Mouse (Mus musculus) cerebellum, adult 18-20 months (tissue): ENCODE measurements at regions not wholly inside any gene's neighbourhood (a gene's known extent, or its start where the extent isn't known, plus 50 kb on each side); places are given as distances from the start of the nearest gene placed in this dataset.

Experiments
- DNase-seq, 2 experiments: peaks; one replicate each; pipeline ENCODE4 v3.0.0; 2021

GRCm38 (mm10) chr12:118529428-118530361, 228.5 kb upstream of the Sp4 start:
- DNase-seq, result no peak

GRCm38 (mm10) chr12:118521770-118522169, 220.5 kb upstream of the Sp4 start:
- no peak for DNase-seq

GRCm38 (mm10) chr12:118521329-118521728, 220.1 kb upstream of the Sp4 start:
- no peak for DNase-seq

- DNase-seq, result no peak
Measured at GRCm38 (mm10) chr12:118519801-118520327, 218.6 kb upstream of the Sp4 start.

- no peak for DNase-seq
Measured at GRCm38 (mm10) chr12:118510989-118511388, 209.7 kb upstream of the Sp4 start.

GRCm38 (mm10) chr12:118508972-118509917, 208.0 kb upstream of the Sp4 start:
- no peak for DNase-seq

GRCm38 (mm10) chr12:118500392-118500791, 199.2 kb upstream of the Sp4 start:
- no peak for DNase-seq

- no peak for DNase-seq
Measured at GRCm38 (mm10) chr12:118488038-118488437, 186.8 kb upstream of the Sp4 start.

- DNase-seq, result no peak
Measured at GRCm38 (mm10) chr12:118486434-118486833, 185.2 kb upstream of the Sp4 start.

- DNase-seq, result no peak
Measured at GRCm38 (mm10) chr12:118481347-118481746, 180.1 kb upstream of the Sp4 start.

GRCm38 (mm10) chr12:118474732-118475131, 173.5 kb upstream of the Sp4 start:
- DNase-seq, result no peak

GRCm38 (mm10) chr12:118466837-118467236, 165.6 kb upstream of the Sp4 start:
- DNase-seq, result no peak

- DNase-seq, result peak; percentile 55 to 60
Measured at GRCm38 (mm10) chr12:118457493-118458408, 156.5 kb upstream of the Sp4 start.

GRCm38 (mm10) chr12:118455609-118456008, 154.4 kb upstream of the Sp4 start:
- no peak for DNase-seq

GRCm38 (mm10) chr12:118439626-118440025, 138.4 kb upstream of the Sp4 start:
- DNase-seq, result no peak

- DNase-seq, result no peak
Measured at GRCm38 (mm10) chr12:118438882-118439281, 137.6 kb upstream of the Sp4 start.

- DNase-seq, result no peak
Measured at GRCm38 (mm10) chr12:118432703-118433102, 131.5 kb upstream of the Sp4 start.

GRCm38 (mm10) chr12:118428384-118428783, 127.1 kb upstream of the Sp4 start:
- no peak for DNase-seq

GRCm38 (mm10) chr12:118415956-118416355, 114.7 kb upstream of the Sp4 start:
- DNase-seq, result no peak

- DNase-seq, result no peak
Measured at GRCm38 (mm10) chr12:118411767-118412430, 110.7 kb upstream of the Sp4 start.

- DNase-seq, result no peak
Measured at GRCm38 (mm10) chr12:118410917-118411316, 109.7 kb upstream of the Sp4 start.

GRCm38 (mm10) chr12:118405135-118405534, 103.9 kb upstream of the Sp4 start:
- no peak for DNase-seq
